In genomic region chr2:73774786-73775682, GRCm38 (mm10) we compare ENCODE assay signal across 8 mouse cellular contexts. TPM values are rescaled to one million over a fixed set of nuclear protein-coding genes. Genes with fewer than 3 reads are reported as not detected.
DNase-seq lines count a peak whose midpoint lies in the region; ATAC-seq and TF ChIP-seq lines count a peak whose summit lies in the region.

Gene Chn1, minus strand, starts transcription at chr2:73775346.

- WGBS in spleen, adult 2 months, result 1% methylated on average over 103 of the region's 131 CpGs
- WGBS in embryonic facial prominence, embryonic 12.5 days, result under 1% methylated on average over 111 of the region's 131 CpGs
- under 1% methylated on average over 79 of the region's 131 CpGs for WGBS in heart, embryonic 11.5 days (ENCODE audit: insufficient replicate concordance)
- WGBS in kidney, embryonic 16.5 days, result 0% methylated on average over 82 of the region's 131 CpGs
- WGBS in limb, embryonic 15.5 days, result under 1% methylated on average over 104 of the region's 131 CpGs
- under 1% methylated on average over 91 of the region's 131 CpGs for WGBS in midbrain, embryonic 16.5 days

- no peak for TF ChIP-seq POLR2A in spleen, adult 2 months (IDR thresholded peaks at IDR 0.05; ENCODE audit: low read depth, low read length)
- peak; percentile 62 for TF ChIP-seq POLR2A in testis, adult 2 months (IDR thresholded peaks at IDR 0.05; ENCODE audit: control insufficient read depth, low read depth, low read length)

- no peaks in the 10 kb centered on the region for H3K36me3 ChIP-seq in spleen, adult 2 months (ENCODE audit: control insufficient read depth, insufficient read depth, low read length)
- H3K36me3 ChIP-seq in embryonic facial prominence, embryonic 12.5 days, result no peaks in the 10 kb centered on the region
- no peaks in the 10 kb centered on the region for H3K36me3 ChIP-seq in heart, embryonic 11.5 days (ENCODE audit: control insufficient read depth, insufficient read depth, low read length)
- H3K36me3 ChIP-seq in kidney, embryonic 16.5 days (ENCODE audit: insufficient read depth, low read length), result no peaks in the 10 kb centered on the region
- no peaks in the 10 kb centered on the region for H3K36me3 ChIP-seq in limb, embryonic 15.5 days
- no peaks in the 10 kb centered on the region for H3K36me3 ChIP-seq in midbrain, embryonic 16.5 days (ENCODE audit: control insufficient read depth, insufficient read depth, low read length)
- no peaks in the 10 kb centered on the region for H3K36me3 ChIP-seq in testis, adult 2 months (ENCODE audit: control insufficient read depth, insufficient read depth, low read length)

- peak within 1 kb of the TSS; percentile 65 for H3K4me2 ChIP-seq in embryonic facial prominence, embryonic 12.5 days (replicated peaks)
- peak within 1 kb of the TSS; percentile 80 for H3K4me2 ChIP-seq in heart, embryonic 11.5 days
- peak within 1 kb of the TSS; percentile 85 for H3K4me2 ChIP-seq in kidney, embryonic 16.5 days (replicated peaks; ENCODE audit: low read depth, low read length)
- peak within 1 kb of the TSS; percentile 82 for H3K4me2 ChIP-seq in limb, embryonic 15.5 days
- H3K4me2 ChIP-seq in midbrain, embryonic 16.5 days (ENCODE audit: low read length), result peak within 1 kb of the TSS; percentile 64

- no peaks in the 10 kb centered on the region for H3K9me3 ChIP-seq in embryonic facial prominence, embryonic 12.5 days
- no peaks in the 10 kb centered on the region for H3K9me3 ChIP-seq in heart, embryonic 11.5 days (replicated peaks; ENCODE audit: control insufficient read depth, low read length)
- no peaks in the 10 kb centered on the region for H3K9me3 ChIP-seq in kidney, embryonic 16.5 days (ENCODE audit: low read length)
- H3K9me3 ChIP-seq in limb, embryonic 15.5 days, result no peaks in the 10 kb centered on the region
- no peaks in the 10 kb centered on the region for H3K9me3 ChIP-seq in midbrain, embryonic 16.5 days (replicated peaks; ENCODE audit: control insufficient read depth, low read length, poor library complexity, severe bottlenecking)

- TF ChIP-seq CTCF in spleen, adult 2 months (IDR thresholded peaks at IDR 0.05; ENCODE audit: extremely low read depth, insufficient read depth, insufficient read length, insufficient replicate concordance), result no peak
- no peak for TF ChIP-seq CTCF in testis, adult 2 months (IDR thresholded peaks at IDR 0.05; ENCODE audit: control insufficient read depth, insufficient read depth, insufficient replicate concordance, low read depth, low read length)

- peaks cover 6% of the 10 kb centered on the region for H3K4me1 ChIP-seq in spleen, adult 2 months (ENCODE audit: control insufficient read depth, insufficient read depth, insufficient read length)
- peaks cover 14% of the 10 kb centered on the region for H3K4me1 ChIP-seq in embryonic facial prominence, embryonic 12.5 days
- 0 out of 2 replicates have a peak, but pooled peaks cover 6% of the 10 kb centered on the region for H3K4me1 ChIP-seq in heart, embryonic 11.5 days (ENCODE audit: control insufficient read depth, insufficient read depth, low read length)
- peaks cover 8% of the 10 kb centered on the region; the same call in 1 of the 2 replicates for H3K4me1 ChIP-seq in kidney, embryonic 16.5 days (ENCODE audit: insufficient read depth, low read length)
- H3K4me1 ChIP-seq in limb, embryonic 15.5 days, result no peaks in the 10 kb centered on the region
- H3K4me1 ChIP-seq in midbrain, embryonic 16.5 days (ENCODE audit: control insufficient read depth, insufficient read depth, low read length), result peaks cover 35% of the 10 kb centered on the region
- H3K4me1 ChIP-seq in testis, adult 2 months (ENCODE audit: control insufficient read depth, insufficient read depth, low read length), result no peaks in the 10 kb centered on the region

- ATAC-seq in embryonic facial prominence, embryonic 12.5 days (ENCODE audit: insufficient number of reproducible peaks, insufficient read depth, low FRiP score, low TSS enrichment), result peak; percentile 81
- ATAC-seq in heart, embryonic 11.5 days (replicated peaks; ENCODE audit: insufficient number of reproducible peaks, low FRiP score, low TSS enrichment), result peak; percentile 82
- ATAC-seq in kidney, embryonic 16.5 days (ENCODE audit: low FRiP score, low TSS enrichment), result peak; percentile 91
- ATAC-seq in limb, embryonic 15.5 days (ENCODE audit: insufficient number of reproducible peaks, low FRiP score, low TSS enrichment, low read depth), result peak; percentile 72; the same call in 1 of the 2 replicates
- ATAC-seq in midbrain, embryonic 16.5 days, result peak; percentile 94

- H3K27ac ChIP-seq in spleen, adult 2 months (ENCODE audit: insufficient read depth, low read length), result no peak within 1 kb of the TSS
- peak within 1 kb of the TSS; percentile 84 for H3K27ac ChIP-seq in embryonic facial prominence, embryonic 12.5 days
- peak within 1 kb of the TSS; percentile 62 for H3K27ac ChIP-seq in heart, embryonic 11.5 days (ENCODE audit: low read depth, low read length)
- H3K27ac ChIP-seq in kidney, embryonic 16.5 days (ENCODE audit: low read length), result no peak within 1 kb of the TSS
- peak within 1 kb of the TSS; percentile 59; the same call in 1 of the 2 replicates for H3K27ac ChIP-seq in limb, embryonic 15.5 days
- H3K27ac ChIP-seq in midbrain, embryonic 16.5 days (ENCODE audit: low read length), result peak within 1 kb of the TSS; percentile 95
- peak within 1 kb of the TSS; percentile 98 for H3K27ac ChIP-seq in testis, adult 2 months (ENCODE audit: control insufficient read depth, insufficient read depth, low read depth, low read length)

- H3K9ac ChIP-seq in embryonic facial prominence, embryonic 12.5 days, result peak within 1 kb of the TSS; percentile 85
- peak within 1 kb of the TSS; percentile 81 for H3K9ac ChIP-seq in heart, embryonic 11.5 days (ENCODE audit: low read depth, low read length)
- H3K9ac ChIP-seq in kidney, embryonic 16.5 days (replicated peaks; ENCODE audit: low read length), result peak within 1 kb of the TSS; percentile 92
- peak within 1 kb of the TSS; percentile 60 for H3K9ac ChIP-seq in limb, embryonic 15.5 days
- peak within 1 kb of the TSS; percentile 85 for H3K9ac ChIP-seq in midbrain, embryonic 16.5 days (ENCODE audit: low read depth, low read length)

- peaks cover 15% of the 10 kb centered on the region for H3K27me3 ChIP-seq in spleen, adult 2 months (ENCODE audit: control insufficient read depth, insufficient read depth, low read length)
- H3K27me3 ChIP-seq in embryonic facial prominence, embryonic 12.5 days, result no peaks in the 10 kb centered on the region
- no peaks in the 10 kb centered on the region for H3K27me3 ChIP-seq in heart, embryonic 11.5 days (ENCODE audit: control insufficient read depth, insufficient read depth, low read length)
- H3K27me3 ChIP-seq in kidney, embryonic 16.5 days (ENCODE audit: insufficient read depth, low read length), result peaks cover 20% of the 10 kb centered on the region
- 0 out of 2 replicates have a peak, but pooled peaks cover 3% of the 10 kb centered on the region for H3K27me3 ChIP-seq in limb, embryonic 15.5 days
- no peaks in the 10 kb centered on the region for H3K27me3 ChIP-seq in midbrain, embryonic 16.5 days (ENCODE audit: control insufficient read depth, insufficient read depth, low read depth, low read length)
- no peaks in the 10 kb centered on the region for H3K27me3 ChIP-seq in testis, adult 2 months (ENCODE audit: control insufficient read depth, insufficient read depth, low read length)

- peak within 1 kb of the TSS; percentile 44 for H3K4me3 ChIP-seq in spleen, adult 2 months (ENCODE audit: extremely low read depth, insufficient read depth, insufficient read length)
- peak within 1 kb of the TSS; percentile 83 for H3K4me3 ChIP-seq in embryonic facial prominence, embryonic 12.5 days
- peak within 1 kb of the TSS; percentile 75 for H3K4me3 ChIP-seq in heart, embryonic 11.5 days (ENCODE audit: low read depth, low read length)
- peak within 1 kb of the TSS; percentile 90 for H3K4me3 ChIP-seq in kidney, embryonic 16.5 days (ENCODE audit: low read length)
- H3K4me3 ChIP-seq in limb, embryonic 15.5 days, result peak within 1 kb of the TSS; percentile 82
- peak within 1 kb of the TSS; percentile 86 for H3K4me3 ChIP-seq in midbrain, embryonic 16.5 days (ENCODE audit: low read depth, low read length)
- peak within 1 kb of the TSS; percentile 98 for H3K4me3 ChIP-seq in testis, adult 2 months (ENCODE audit: control insufficient read depth, low read depth, low read length)

- DNase-seq in spleen, adult 2 months (ENCODE audit: low read depth in 1 of 2, low spot score in 2 of 2), result no peak
- DNase-seq in spleen, postnatal 36 days (ENCODE audit: low spot score in 2 of 2), result no peak

RNA-seq across cellular contexts. Expression of gene Chn1, which starts in this region (rescaled TPM):
- 0.62 and 0.91 TPM in 2 replicates for polyA plus RNA-seq in spleen, adult 2 months (2012; rRNA removed)
- polyA plus RNA-seq in embryonic facial prominence, embryonic 12.5 days (2016; fragmentation: Nextera tagmentation; extraction: Ambion mirVana), result 31.5 and 35.0 TPM in 2 replicates
- 21.4 and 21.5 TPM in 2 replicates for polyA plus RNA-seq in heart, embryonic 11.5 days (2014; fragmentation: Nextera tagmentation; extraction: Ambion mirVana)
- 12.2 and 17.0 TPM in 2 replicates for polyA plus RNA-seq in kidney, embryonic 16.5 days (2015; fragmentation: Nextera tagmentation; extraction: Ambion mirVana)
- polyA plus RNA-seq in limb, embryonic 15.5 days (2015; fragmentation: Nextera tagmentation; extraction: Ambion mirVana), result 18.4 and 20.2 TPM in 2 replicates
- 84.1 and 87.2 TPM in 2 replicates for polyA plus RNA-seq in midbrain, embryonic 16.5 days (2015; fragmentation: Nextera tagmentation; extraction: Ambion mirVana)
- 118 and 122 TPM in 2 replicates for polyA plus RNA-seq in testis, adult 2 months (2012; rRNA removed)

Comparison
In these comparisons a context has a peak if more than half of its experiments do, and no peak if none do; other contexts are left out.
1. H3K27ac ChIP-seq: peak in embryonic facial prominence, embryonic 12.5 days (single experiment), heart, embryonic 11.5 days (single experiment), limb, embryonic 15.5 days (single experiment), midbrain, embryonic 16.5 days (single experiment) and testis, adult 2 months (single experiment); none in spleen, adult 2 months (single experiment) and kidney, embryonic 16.5 days (single experiment).
2. H3K4me3 ChIP-seq: peak in every context shown above with its lines; median percentile 98 in testis, adult 2 months; 90 in kidney, embryonic 16.5 days; 86 in midbrain, embryonic 16.5 days; 83 in embryonic facial prominence, embryonic 12.5 days; 82 in limb, embryonic 15.5 days; 75 in heart, embryonic 11.5 days; 44 in spleen, adult 2 months.
3. Peak in every context shown above with its lines, with median percentiles within 50 percentile points of each other: ATAC-seq, H3K4me2 ChIP-seq and H3K9ac ChIP-seq.